Mouse (Mus musculus): ENCODE results near the gene Fem1a. TPM values are rescaled to one million over a fixed set of nuclear protein-coding genes. Genes with fewer than 3 reads are reported as not detected.
A peak's percentile ranks its signal among the peaks of the same experiment; 100 is the strongest.

Fem1a gene
- polyA plus RNA-seq, 1 experiment from 2014 or later, result 19.3 TPM

GRCm38 (mm10) chr17:56269153-56269630 lies 12.6 kb downstream of the Fem1a start:
- 20% methylated on average over 12 of the region's 12 CpGs for WGBS (ENCODE audit: insufficient replicate concordance)
- Histone ChIP-seq H3K9me3 (replicated peaks; ENCODE audit: control insufficient read depth, low read length) (no peaks in the 10 kb centered on the region), H3K4me2 (peak overlapping the region; percentile 70), H3K4me1 (ENCODE audit: control insufficient read depth, insufficient read depth, low read length) (peaks cover 10% of the 10 kb centered on the region; the same call in 1 of the 2 replicates), H3K9ac (ENCODE audit: low read depth, low read length) (peak overlapping the region; percentile 62), H3K27ac (ENCODE audit: low read depth, low read length) (peak overlapping the region; percentile 67), H3K4me3 (ENCODE audit: low read depth, low read length) (peak overlapping the region; percentile 36), H3K36me3 (ENCODE audit: control insufficient read depth, insufficient read depth, low read length) (peaks cover 20% of the 10 kb centered on the region), H3K27me3 (ENCODE audit: control insufficient read depth, insufficient read depth, low read length) (no peaks in the 10 kb centered on the region)
- ATAC-seq (replicated peaks; ENCODE audit: insufficient number of reproducible peaks, low FRiP score, low TSS enrichment), result peak; percentile 58

GRCm38 (mm10) chr17:56269741-56270140 lies 13.1 kb downstream of the Fem1a start:
- WGBS (ENCODE audit: insufficient replicate concordance), result 73% methylated on average over 3 of the region's 3 CpGs
- Histone ChIP-seq H3K36me3 (ENCODE audit: control insufficient read depth, insufficient read depth, low read length) (peaks cover 20% of the 10 kb centered on the region), H3K9ac (ENCODE audit: low read depth, low read length) (peak overlapping the region; percentile 62), H3K27me3 (ENCODE audit: control insufficient read depth, insufficient read depth, low read length) (no peaks in the 10 kb centered on the region), H3K4me1 (ENCODE audit: control insufficient read depth, insufficient read depth, low read length) (peaks cover 10% of the 10 kb centered on the region; the same call in 1 of the 2 replicates), H3K27ac (ENCODE audit: low read depth, low read length) (peak overlapping the region; percentile 67), H3K4me2 (peak overlapping the region; percentile 70), H3K9me3 (replicated peaks; ENCODE audit: control insufficient read depth, low read length) (no peaks in the 10 kb centered on the region), H3K4me3 (ENCODE audit: low read depth, low read length) (peak overlapping the region; percentile 36)
- ATAC-seq (replicated peaks; ENCODE audit: insufficient number of reproducible peaks, low FRiP score, low TSS enrichment), result no peak

GRCm38 (mm10) chr17:56271609-56272253 lies 15.1 kb downstream of the Fem1a start:
- ATAC-seq (replicated peaks; ENCODE audit: insufficient number of reproducible peaks, low FRiP score, low TSS enrichment), result no peak
- Histone ChIP-seq H3K4me2 (no peak overlapping the region), H3K9ac (ENCODE audit: low read depth, low read length) (no peak overlapping the region), H3K27me3 (ENCODE audit: control insufficient read depth, insufficient read depth, low read length) (no peaks in the 10 kb centered on the region), H3K4me1 (ENCODE audit: control insufficient read depth, insufficient read depth, low read length) (peaks cover 10% of the 10 kb centered on the region; the same call in 1 of the 2 replicates), H3K27ac (ENCODE audit: low read depth, low read length) (no peak overlapping the region), H3K36me3 (ENCODE audit: control insufficient read depth, insufficient read depth, low read length) (peaks cover 20% of the 10 kb centered on the region), H3K4me3 (ENCODE audit: low read depth, low read length) (no peak overlapping the region), H3K9me3 (replicated peaks; ENCODE audit: control insufficient read depth, low read length) (no peaks in the 10 kb centered on the region)
- WGBS (ENCODE audit: insufficient replicate concordance), result 87% methylated on average over 12 of the region's 12 CpGs

GRCm38 (mm10) chr17:56272644-56273043 lies 16.0 kb downstream of the Fem1a start:
- H3K4me3 ChIP-seq (ENCODE audit: low read depth, low read length), result no peak overlapping the region
- WGBS (ENCODE audit: insufficient replicate concordance), result 79% methylated on average over 3 of the region's 3 CpGs
- H3K9ac ChIP-seq (ENCODE audit: low read depth, low read length), result no peak overlapping the region
- H3K36me3 ChIP-seq (ENCODE audit: control insufficient read depth, insufficient read depth, low read length), result peaks cover 20% of the 10 kb centered on the region
- no peaks in the 10 kb centered on the region for H3K9me3 ChIP-seq (replicated peaks; ENCODE audit: control insufficient read depth, low read length)
- no peak for ATAC-seq (replicated peaks; ENCODE audit: insufficient number of reproducible peaks, low FRiP score, low TSS enrichment)
- H3K27me3 ChIP-seq (ENCODE audit: control insufficient read depth, insufficient read depth, low read length), result no peaks in the 10 kb centered on the region
- no peak overlapping the region for H3K27ac ChIP-seq (ENCODE audit: low read depth, low read length)
- peaks cover 18% of the 10 kb centered on the region for H3K4me1 ChIP-seq (ENCODE audit: control insufficient read depth, insufficient read depth, low read length)
- no peak overlapping the region for H3K4me2 ChIP-seq

- no peak overlapping the region for H3K27ac ChIP-seq (ENCODE audit: low read depth, low read length)
- H3K9me3 ChIP-seq (replicated peaks; ENCODE audit: control insufficient read depth, low read length), result no peaks in the 10 kb centered on the region
- no peak for ATAC-seq (replicated peaks; ENCODE audit: insufficient number of reproducible peaks, low FRiP score, low TSS enrichment)
- H3K9ac ChIP-seq (ENCODE audit: low read depth, low read length), result no peak overlapping the region
- H3K4me1 ChIP-seq (ENCODE audit: control insufficient read depth, insufficient read depth, low read length), result peaks cover 24% of the 10 kb centered on the region
- H3K27me3 ChIP-seq (ENCODE audit: control insufficient read depth, insufficient read depth, low read length), result no peaks in the 10 kb centered on the region
- H3K4me2 ChIP-seq, result no peak overlapping the region
- WGBS (ENCODE audit: insufficient replicate concordance), result 84% methylated on average over 7 of the region's 7 CpGs
- H3K4me3 ChIP-seq (ENCODE audit: low read depth, low read length), result no peak overlapping the region
- peaks cover 20% of the 10 kb centered on the region for H3K36me3 ChIP-seq (ENCODE audit: control insufficient read depth, insufficient read depth, low read length)
Observed at GRCm38 (mm10) chr17:56273482-56273881, 16.9 kb downstream of the Fem1a start.

- no peak overlapping the region for H3K4me2 ChIP-seq
- H3K27ac ChIP-seq (ENCODE audit: low read depth, low read length), result no peak overlapping the region
- peaks cover 20% of the 10 kb centered on the region for H3K36me3 ChIP-seq (ENCODE audit: control insufficient read depth, insufficient read depth, low read length)
- H3K4me1 ChIP-seq (ENCODE audit: control insufficient read depth, insufficient read depth, low read length), result peaks cover 24% of the 10 kb centered on the region
- no peak overlapping the region for H3K9ac ChIP-seq (ENCODE audit: low read depth, low read length)
- no peaks in the 10 kb centered on the region for H3K9me3 ChIP-seq (replicated peaks; ENCODE audit: control insufficient read depth, low read length)
- 86% methylated on average over 5 of the region's 5 CpGs for WGBS (ENCODE audit: insufficient replicate concordance)
- H3K27me3 ChIP-seq (ENCODE audit: control insufficient read depth, insufficient read depth, low read length), result no peaks in the 10 kb centered on the region
- H3K4me3 ChIP-seq (ENCODE audit: low read depth, low read length), result no peak overlapping the region
- ATAC-seq (replicated peaks; ENCODE audit: insufficient number of reproducible peaks, low FRiP score, low TSS enrichment), result no peak
Observed at GRCm38 (mm10) chr17:56273986-56274385, 17.4 kb downstream of the Fem1a start.

GRCm38 (mm10) chr17:56275842-56276480 lies 19.4 kb downstream of the Fem1a start:
- peaks cover 23% of the 10 kb centered on the region for H3K36me3 ChIP-seq (ENCODE audit: control insufficient read depth, insufficient read depth, low read length)
- peak overlapping the region; percentile 83 for H3K4me2 ChIP-seq
- peaks cover 19% of the 10 kb centered on the region for H3K4me1 ChIP-seq (ENCODE audit: control insufficient read depth, insufficient read depth, low read length)
- 0 out of 2 replicates have a peak, but pooled peaks have one; percentile 16 for ATAC-seq (replicated peaks; ENCODE audit: insufficient number of reproducible peaks, low FRiP score, low TSS enrichment)
- 18% methylated on average over 5 of the region's 5 CpGs for WGBS (ENCODE audit: insufficient replicate concordance)
- H3K9ac ChIP-seq (ENCODE audit: low read depth, low read length), result peak overlapping the region; percentile 89
- H3K27me3 ChIP-seq (ENCODE audit: control insufficient read depth, insufficient read depth, low read length), result no peaks in the 10 kb centered on the region
- peak overlapping the region; percentile 65 for H3K4me3 ChIP-seq (ENCODE audit: low read depth, low read length)
- no peaks in the 10 kb centered on the region for H3K9me3 ChIP-seq (replicated peaks; ENCODE audit: control insufficient read depth, low read length)
- peak overlapping the region; percentile 89 for H3K27ac ChIP-seq (ENCODE audit: low read depth, low read length)

GRCm38 (mm10) chr17:56276643-56277566 lies 20.3 kb downstream of the Fem1a start, which contains the start of gene Ticam1:
Gene Ticam1 (minus strand): TSS chr17:56276786.
- H3K36me3 ChIP-seq (ENCODE audit: control insufficient read depth, insufficient read depth, low read length), result peaks cover 21% of the 10 kb centered on the region
- no peaks in the 10 kb centered on the region for H3K9me3 ChIP-seq (replicated peaks; ENCODE audit: control insufficient read depth, low read length)
- H3K9ac ChIP-seq (ENCODE audit: low read depth, low read length), result peak within 1 kb of the TSS; percentile 89
- H3K27me3 ChIP-seq (ENCODE audit: control insufficient read depth, insufficient read depth, low read length), result no peaks in the 10 kb centered on the region
- H3K4me1 ChIP-seq (ENCODE audit: control insufficient read depth, insufficient read depth, low read length), result peaks cover 19% of the 10 kb centered on the region
- 8% methylated on average over 16 of the region's 21 CpGs for WGBS (ENCODE audit: insufficient replicate concordance)
- ATAC-seq (replicated peaks; ENCODE audit: insufficient number of reproducible peaks, low FRiP score, low TSS enrichment), result peak; percentile 92
- H3K27ac ChIP-seq (ENCODE audit: low read depth, low read length), result peak within 1 kb of the TSS; percentile 92
- H3K4me3 ChIP-seq (ENCODE audit: low read depth, low read length), result peak within 1 kb of the TSS; percentile 65
- H3K4me2 ChIP-seq, result peak within 1 kb of the TSS; percentile 83
